Mouse (Mus musculus) right cerebral cortex, postnatal 14 days (tissue): ENCODE measurements at regions not wholly inside any gene's neighbourhood (a gene's known extent, or its start where the extent isn't known, plus 50 kb on each side); places are given as distances from the start of the nearest gene placed in this dataset.
A peak's percentile ranks its signal among the peaks of the same experiment; 100 is the strongest.
"Not testable (repeated sequence)": the region's sequence is repeated elsewhere in the genome, so short reads cannot be mapped to it uniquely, and the experiment has no call there.

Experiments
- DNase-seq: peaks from one replicate; pipeline ENCODE4 v3.0.0; 2022

DNA sequence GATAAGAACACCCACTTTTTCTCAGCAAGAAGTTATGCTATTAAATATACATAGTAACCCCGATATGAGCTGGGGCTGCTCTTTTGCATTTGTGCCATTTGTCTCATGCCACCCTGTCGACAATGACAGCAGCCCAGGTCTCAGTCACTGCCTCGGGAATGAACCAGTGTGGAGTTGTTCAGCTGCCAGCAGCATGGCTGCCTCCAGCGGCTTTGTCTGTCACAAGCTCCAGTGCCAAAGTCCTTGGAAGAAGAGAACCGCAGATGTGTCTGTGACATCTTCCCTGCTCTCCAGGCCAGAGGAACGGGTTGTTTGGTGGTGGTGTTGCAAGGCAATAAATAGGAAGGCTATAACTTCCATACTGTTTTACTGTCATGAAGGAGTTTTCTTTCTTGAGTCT lies 130.7 kb downstream of the Cep170 start:
- no peak for DNase-seq

DNA sequence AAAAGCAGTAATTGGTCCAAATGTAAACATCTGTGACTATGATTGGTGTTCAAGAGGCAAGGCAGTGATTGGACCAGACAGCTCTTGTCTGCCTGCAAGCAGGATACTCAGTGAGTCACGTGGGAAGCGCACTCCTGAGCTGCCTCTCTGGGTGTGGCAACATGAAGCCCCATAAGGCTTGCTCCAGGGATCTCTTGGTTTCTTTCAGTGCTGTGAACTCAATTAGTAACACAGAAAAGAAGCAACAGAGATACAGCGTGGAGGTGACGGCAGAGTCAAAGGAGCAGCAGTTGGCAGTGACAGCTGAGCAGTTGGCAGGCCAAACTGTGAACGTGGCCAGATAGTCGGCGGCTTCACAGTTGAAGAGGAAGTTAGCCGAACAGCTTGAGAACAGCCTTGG lies 131.9 kb downstream of the Cep170 start:
- DNase-seq: no peak

DNA sequence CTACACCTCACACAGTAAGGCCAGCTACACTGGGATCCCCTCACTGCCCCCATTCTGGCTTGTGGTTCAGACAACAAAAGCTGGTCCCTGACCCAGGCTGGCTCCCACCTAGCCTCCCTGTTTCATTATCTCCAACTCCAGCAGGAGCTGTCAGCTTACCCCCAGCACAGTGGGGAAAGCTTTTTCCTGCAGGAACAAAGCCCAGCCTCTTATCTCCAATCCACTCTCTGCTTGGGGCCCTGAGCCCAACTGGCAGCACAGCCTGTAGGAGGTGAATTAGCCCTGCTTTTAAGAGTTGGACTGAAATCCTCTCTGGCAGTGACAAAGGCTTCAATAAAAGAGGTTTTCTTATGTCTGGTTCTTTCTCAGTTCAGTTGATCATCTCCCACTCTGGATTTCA lies 138.7 kb downstream of the Cep170 start:
- no peak for DNase-seq

DNA sequence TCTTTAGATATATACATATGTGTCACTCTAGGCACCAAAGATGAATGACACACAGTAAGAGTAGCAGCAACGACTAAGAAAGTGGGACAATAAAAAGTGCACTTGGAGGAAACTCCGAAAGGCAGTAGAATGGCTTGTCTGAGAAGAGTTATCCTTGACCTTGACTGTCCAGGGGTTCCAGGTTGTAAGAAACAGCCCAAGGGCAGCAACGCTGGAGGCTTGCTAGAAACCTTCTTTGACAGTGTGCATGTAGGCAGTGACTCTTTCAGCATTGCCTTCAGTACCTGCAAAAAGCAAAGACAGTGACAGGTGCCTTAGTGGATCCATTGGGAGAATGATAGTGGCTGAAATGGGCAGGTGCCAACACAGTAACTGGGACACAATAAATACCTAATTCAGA lies 142.8 kb downstream of the Cep170 start:
- no peak for DNase-seq

DNA sequence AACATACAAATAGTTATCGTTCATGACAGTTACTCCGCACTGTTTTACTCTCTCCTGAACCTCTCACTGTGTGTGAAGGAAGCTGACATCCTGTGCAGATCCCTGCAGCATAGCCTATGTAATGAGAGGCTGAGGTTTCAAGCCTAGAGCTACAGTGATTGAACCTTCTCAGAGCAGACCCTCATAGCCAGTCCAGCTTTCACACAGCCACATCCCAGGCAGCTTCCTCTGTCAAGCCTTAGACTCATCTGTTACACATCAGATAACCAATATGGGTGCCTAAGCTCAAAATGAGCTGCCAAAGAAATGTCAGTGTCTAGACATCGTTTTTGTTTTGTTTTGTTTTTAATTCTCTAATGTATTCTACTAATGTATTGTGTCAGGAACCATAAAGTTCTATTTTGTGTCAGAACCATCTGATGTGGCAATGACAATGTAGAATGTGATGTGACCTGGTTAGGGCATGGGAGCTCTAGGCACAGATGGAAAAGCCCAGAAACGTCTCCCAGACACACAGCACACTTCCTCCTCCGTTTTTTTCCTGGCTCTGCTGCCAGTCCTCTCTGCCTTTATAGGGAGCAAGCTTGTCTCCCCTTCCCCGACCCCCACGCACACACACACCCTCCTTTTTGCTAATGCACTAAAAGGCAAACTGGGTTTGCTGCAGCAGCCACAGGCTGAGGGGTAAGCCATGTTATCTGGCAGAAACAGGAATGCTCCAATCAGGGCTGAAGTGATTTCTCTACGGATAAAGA lies 146.1 kb downstream of the Cep170 start:
- DNase-seq: no peak

DNA sequence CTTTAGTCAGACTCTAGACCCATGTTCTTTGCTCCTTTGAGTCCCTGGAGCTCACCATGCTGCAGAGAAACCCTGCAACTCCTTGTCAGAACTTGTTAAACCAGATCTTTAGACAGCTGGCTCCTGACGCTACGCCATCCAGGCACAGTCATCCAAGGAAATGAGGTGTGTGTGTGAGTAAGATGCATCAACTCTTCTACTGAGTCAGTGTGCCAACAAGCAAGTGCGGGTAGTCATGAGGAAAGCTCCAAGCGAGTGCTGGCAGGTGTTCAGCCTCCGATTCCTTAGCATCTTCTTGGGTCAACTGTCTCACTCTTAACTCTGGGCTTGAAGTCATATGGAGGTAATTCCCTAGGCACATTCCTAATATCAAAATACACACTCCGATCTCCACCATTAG lies 153.6 kb downstream of the Cep170 start:
- DNase-seq: no peak

DNA sequence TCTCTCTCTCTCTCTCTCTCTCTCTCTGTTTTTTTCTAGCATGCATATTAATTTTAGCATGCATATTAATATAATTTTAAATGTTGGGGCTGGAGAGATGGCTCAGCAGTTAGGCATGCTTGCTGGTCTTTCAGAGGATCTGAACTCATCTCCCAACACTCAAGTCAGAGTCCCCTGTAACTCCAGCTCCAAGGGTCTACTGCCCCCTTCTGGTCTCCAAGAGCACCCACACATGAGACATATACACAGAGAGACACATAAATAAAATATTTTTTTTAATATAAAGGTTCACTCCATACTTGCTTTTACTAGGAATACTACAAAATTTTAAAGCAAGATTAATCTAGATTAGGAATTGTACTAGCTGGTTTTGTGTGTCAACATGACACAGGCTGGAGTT lies 155.2 kb downstream of the Cep170 start:
- DNase-seq: no peak

DNA sequence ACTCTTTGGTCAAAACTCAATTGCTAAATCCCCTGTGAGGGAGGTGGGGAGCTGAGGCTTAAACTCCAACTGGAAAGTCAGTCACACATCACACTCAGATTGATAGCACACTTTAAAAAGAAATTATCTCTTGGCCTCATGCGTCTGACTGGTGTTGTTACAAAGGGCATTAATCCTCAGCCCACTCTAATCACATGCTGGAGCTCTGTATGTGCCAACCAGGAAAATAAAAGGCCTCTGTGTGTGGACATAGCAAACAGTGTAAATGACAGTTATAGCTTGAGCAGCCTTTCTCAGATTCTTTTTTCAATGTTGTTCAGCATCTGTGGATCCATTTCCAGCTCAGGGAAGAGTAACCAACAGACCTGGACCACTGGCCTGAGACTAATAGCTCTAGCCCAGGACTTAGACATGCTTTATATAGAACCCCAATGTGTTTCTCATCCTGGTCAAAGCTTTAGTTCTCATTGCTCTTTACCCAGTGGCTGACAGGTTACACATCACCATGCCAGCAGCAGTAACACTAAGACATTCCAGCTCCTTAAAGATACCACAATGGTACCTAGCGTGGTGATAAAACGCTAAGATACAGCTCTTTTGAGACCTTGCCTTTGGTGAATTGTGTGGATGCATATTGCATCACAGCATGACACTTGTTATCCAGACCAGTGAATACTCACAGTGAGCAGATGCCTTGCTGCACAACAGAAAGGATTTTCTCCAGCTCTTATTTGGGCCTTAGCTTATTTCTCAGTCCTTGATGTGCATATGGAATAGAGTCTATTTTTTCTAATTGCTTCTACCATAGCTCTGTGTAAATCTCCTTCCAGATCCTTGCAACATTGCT lies 158.2 kb downstream of the Cep170 start:
- DNase-seq: no peak

DNA sequence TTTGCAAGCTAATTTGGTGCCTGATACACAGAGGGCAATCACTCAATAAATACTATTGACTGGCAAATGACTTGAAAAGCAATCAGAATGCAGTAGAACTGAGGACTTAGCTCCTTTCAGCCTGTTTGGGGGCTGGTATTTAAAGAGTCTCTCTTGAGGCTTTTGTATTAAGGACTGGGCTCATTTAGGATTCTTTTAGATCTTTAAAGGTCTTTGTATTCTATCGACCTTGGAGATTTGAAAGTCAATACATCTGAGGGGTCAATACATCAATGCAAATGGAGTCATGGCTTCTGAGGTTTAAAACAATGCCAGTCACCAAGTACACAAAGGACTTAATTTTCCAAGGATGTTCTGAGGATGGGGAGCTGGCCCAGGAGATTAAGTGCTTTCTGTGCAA lies 169.6 kb downstream of the Cep170 start:
- no peak for DNase-seq

DNA sequence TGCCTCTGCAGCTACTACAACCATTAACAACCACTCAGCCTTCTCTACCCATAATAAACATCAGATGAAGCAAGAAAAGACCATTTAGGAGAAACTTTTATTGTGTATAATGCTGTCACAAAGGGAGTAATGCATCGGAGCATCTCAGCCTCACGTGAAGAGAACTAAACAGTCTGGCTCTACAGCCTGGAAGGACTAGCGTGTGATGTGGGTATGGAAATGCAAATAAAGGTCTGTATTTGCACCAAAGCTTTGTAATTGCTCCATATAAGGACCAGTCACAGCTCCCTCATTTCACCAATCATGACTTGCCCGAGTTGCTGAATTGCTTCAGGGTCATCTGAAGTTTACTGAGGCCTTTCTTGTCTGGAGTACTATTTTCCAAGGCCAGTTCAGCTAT lies 190.7 kb downstream of the Cep170 start:
- DNase-seq: no peak

DNA sequence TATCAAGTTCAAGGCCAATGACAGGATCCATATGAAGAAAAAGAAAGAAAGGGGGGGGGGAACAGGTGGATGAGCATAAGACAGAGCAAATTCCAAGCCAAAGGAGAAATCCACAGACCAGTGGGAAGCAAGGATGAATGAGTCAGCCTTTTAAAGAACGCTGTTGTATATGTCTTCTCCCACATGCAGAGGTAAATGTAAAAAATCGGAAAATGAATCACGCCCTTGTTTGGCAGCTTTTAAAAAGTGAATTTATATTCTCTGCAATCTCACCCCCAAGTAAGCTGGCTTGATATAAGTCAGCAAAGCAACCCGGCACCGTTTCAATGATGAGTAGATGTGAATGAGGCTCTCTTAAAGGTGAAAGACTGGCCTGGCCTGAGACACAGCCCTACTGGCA lies 191.7 kb downstream of the Cep170 start:
- DNase-seq: no peak

DNA sequence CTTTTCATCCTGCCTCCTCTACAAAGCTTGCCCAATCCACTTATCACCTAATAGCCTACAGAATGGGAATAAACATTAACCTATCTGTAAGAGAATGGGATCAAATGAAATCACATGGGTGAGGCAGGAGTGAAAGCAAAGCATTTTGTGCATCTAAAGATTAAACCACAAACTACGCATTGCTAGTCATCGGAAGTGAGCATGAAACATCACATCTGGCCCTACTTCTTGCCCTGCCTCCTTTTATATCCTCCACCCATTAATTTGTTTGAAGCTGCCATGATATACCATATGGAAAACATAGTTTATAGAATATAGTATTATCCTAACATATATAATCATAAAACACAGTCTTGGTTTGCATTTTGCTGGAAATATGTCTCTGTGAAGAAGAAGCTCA lies 192.6 kb downstream of the Cep170 start:
- DNase-seq: no peak

DNA sequence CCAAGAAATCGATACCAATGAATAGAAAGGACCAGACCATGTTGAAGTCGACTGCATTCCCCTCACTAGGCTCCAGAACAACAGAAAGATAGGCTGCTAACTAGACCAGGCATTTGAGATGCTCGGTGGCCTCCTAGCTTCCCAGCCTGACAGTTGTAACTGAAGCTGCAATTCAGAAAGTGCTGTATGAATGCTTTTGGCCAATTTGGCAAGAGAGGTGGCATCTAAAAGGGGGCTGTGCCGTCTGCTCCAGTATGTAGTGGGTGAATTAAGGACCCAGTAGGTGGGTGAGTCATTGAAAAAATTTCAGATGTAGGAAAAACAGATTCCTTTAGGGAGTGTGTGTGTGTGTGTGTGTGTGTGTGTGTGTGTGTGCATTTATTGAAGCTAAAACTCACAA lies 195.0 kb downstream of the Cep170 start:
- DNase-seq: peak; percentile 17

DNA sequence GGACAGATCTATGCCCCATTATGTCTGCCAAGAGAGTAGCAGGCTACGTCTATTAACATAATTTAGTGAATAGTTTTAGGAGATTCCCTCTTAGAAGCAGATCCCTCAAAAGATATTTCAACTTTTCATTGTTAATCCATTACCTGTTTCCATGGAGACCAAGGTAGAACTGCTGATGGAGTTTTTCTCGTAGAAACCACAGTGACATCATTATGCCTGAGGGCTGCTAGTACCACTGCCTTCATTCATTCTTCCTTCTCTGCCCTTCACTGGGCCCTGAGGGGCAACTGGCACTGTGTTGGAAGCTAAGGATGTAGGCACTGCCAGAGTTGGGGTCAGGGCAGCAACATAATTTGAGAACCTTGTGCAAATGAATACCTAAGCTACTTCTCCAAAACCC lies 198.2 kb downstream of the Cep170 start:
- no peak for DNase-seq

DNA sequence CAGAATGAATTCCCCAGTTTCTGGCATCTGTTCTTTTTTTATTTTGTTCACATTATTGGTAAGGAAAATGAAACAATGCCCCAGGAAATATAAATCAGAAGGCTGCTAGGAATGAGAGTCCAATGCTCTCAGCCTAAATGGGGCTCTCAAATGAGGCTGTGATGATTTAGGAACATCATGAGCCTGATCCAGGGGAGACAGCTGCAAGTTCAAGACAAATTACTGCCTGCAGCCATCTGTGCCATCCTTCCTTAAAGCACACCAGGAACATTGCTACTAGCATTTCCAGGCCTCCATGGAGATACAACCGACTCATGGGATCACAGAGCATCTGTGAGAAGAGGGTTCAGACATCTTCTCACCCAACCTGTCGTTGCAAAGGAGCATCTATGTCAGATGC lies 219.6 kb downstream of the Cep170 start:
- no peak for DNase-seq

DNA sequence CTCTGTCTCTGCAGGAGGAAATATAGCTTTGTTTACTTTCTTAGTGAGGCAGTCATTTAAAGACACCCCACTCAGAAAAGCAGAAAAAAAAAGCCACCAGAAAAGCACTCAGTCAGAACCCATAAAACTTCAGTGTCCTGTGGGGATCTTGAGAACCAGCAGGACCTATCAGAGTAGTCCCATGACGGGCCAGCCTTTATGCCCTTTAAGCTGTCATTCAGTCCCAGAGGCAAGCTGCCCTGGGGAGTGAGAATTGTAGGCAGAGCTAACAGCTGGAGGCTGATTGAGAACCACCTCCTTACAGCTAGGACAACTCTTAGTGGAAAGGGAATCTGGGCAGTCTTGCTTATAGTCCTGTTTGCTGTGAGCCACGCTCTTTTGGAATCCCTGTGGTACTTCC lies 225.7 kb downstream of the Cep170 start:
- DNase-seq: no peak

DNA sequence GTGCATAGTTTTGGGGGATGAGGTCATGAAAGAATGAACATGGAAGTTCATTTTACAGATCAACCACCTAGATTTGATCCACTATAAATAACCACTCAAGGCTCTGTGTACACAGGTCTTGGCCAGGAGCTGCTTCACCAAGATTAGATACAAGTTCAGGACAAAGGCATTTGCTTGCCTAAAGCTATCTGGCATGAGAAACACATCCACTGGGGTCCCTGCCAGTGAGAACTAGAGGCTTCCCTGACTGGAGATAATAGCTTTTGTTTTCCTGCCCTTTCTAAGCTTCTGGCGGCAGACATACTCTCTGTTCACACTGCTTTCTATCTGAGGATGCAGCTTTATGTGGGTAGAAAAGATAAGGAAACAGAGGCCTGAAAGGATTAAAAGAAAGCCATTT lies 240.2 kb downstream of the Cep170 start:
- no peak for DNase-seq

DNA sequence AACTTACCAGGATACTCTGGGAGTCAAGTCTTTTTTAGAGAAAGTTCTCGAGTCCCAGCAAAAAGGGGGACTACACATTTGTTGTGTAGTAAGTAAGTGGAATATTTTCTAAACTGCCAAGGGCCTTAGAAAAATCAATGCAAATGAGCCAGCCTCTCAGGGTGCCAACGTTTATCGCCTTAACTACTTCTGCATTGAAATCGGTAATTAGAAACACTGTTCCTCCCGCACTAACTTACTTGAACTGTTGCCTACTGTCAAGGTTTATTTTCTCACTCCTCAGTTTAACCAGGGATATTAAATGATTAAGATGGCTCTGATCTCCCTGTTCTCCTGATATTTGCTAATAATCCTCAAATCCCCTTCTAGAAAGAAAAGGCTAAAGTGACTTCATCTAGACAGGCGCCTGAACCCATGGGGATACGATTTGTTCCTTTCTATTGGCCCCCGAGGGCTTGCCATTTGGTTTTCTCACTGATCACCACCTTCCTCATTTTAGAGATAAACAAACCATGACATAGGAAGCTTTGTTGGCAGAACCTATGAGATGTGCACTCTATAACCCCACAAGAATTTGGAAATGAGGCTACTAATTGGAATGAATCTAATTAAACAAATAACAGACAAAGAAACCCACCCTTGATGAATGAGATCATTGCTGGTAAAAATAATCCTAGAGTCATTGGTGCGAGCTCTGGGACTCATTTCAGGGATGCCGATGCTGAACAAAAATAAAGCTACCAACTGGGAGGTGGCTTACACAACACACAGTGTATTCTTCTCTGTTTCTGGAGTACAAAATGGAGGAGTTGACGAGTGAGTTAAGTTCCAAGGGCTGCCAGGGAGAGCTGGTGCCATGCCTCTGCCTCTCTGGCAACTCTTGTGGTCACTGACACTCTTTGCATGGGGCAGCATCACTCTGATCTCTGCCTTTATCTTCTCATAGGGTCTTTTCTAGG lies 255.1 kb downstream of the Cep170 start:
- no peak for DNase-seq

DNA sequence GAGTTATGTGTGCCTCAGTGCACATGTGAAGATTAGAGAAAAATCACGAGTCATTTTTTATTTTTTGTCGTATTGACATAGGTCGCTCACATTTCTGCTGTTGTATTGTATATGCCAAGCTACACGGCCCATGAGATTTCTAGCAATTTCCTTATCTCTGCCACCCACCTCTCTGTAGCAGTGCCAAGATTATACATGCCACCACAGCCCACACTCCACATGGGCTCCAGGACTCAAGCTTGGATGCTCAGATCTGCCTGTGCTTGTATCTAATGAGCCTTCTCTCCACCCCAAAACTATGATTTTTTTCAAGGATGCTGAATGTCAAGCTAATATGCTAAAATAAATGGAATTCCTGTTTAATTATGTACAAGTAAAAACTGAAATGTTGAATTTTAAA lies 259.3 kb upstream of the Pld5 start:
- peak; percentile 5 for DNase-seq

DNA sequence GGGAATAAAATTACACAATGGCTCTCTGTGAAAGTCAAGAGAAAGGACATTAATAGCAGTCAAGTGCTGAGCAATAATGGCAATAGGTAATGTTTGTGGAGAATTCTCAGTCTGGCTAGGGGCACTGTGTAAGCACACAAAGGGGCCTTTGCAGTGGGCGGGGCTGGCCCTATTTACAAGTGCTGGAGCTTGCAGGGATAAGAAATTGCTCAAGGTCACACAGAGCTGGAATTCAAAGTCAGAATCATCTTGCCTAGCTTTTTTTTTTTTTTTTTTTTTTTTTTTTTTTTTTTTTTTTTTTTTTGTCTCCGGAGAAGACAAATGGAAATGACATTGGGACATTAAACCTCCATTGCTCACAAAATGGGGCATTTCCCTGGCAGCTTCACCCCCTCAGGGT lies 253.9 kb upstream of the Pld5 start:
- no peak for DNase-seq

DNA sequence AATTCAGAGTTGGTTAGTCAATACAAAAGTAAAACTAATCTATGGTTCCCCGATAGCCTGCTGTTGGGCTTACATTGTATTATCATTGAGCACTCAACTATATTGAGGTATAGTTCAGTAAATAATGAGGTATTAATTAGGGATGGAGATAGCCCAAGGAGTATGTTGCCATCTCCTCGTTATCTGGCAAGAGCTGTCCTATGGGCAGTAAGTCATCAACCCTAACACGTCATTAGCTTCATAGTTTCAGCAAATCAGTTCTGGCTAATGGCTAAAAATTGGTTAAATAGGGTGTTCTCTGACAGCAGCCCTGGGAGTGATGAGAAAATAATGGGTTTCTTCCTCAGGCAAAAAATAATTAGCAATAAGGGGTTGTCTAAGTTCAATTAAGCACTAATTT lies 236.4 kb upstream of the Pld5 start:
- no peak for DNase-seq

DNA sequence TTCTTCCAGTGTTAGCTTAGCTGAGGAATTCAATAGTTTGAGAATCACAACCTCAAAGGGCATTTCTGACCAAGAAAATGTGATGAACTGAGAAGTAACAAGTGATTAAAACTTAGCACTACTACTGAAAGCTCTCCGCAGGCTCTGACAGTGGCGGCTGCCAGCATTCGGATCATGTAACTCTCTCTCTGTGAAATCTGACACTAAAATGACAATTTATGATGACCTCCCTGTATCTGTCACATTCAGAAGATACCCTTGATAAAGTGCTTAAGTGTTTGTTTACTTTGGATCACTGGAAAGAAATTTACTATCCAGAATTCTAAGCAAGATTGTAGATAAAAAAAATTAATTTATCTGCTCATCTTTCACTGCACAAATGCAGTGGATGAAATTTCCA lies 230.3 kb upstream of the Pld5 start:
- no peak for DNase-seq

DNA sequence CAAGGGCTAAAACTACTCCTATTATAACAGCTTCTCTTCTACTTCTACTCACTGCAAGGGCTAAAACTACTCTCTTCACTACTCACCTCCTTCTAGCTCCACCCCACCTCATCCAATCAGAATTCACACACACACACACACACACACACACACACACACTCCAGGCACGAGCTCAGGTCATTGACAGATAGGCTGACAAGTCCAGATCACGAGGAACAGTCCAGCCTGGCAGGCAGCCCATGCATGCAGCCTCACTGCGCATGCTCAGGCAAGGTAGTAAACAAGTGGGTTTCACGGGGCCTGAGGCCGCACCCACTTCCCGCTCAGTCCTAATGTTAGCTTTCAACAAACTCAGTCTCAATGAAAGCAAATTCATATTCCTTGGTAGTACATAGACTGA lies 229.6 kb upstream of the Pld5 start:
- DNase-seq: not testable (repeated sequence)
